Mouse (Mus musculus): ENCODE results near the gene Gm45713.

DNA sequence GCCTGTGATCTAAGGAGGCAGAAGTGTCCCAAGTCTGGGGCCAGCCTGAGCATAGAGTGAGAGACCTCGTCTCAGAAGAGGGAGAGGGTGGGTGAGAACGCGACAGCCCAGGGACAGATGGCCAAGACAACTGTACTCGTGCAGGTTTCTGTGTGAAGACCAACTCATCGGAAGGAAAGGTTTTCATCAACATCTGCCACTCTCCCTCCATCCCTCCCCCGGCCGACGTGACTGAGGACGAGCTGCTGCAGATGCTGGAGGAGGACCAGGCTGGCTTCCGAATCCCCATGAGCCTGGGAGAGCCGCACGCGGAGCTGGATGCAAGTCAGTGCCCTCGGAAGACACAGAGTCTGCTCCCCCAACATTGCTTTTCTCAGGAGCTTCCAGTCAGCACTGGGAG is 21.4 kb upstream of the Gm45713 start:
- TF ChIP-seq ZC3H11A (IDR thresholded peaks at IDR 0.05; ENCODE audit: borderline replicate concordance, low read depth, low read length) = no peak
- no peak for TF ChIP-seq HCFC1 (IDR thresholded peaks at IDR 0.05; ENCODE audit: borderline replicate concordance, insufficient read depth, low read length)

Measured in ES-E14 (cell line).